Mouse (Mus musculus) layer of hippocampus, adult 8-10 months (tissue): ENCODE measurements at regions not wholly inside any gene's neighbourhood (a gene's known extent, or its start where the extent isn't known, plus 50 kb on each side); places are given as distances from the start of the nearest gene placed in this dataset.

ENCODE experiments used
- DNase-seq, 2 experiments: peaks; one replicate each; pipeline ENCODE4 v3.0.0; 2022; ENCODE audit warnings: low spot score in 2 of 2

- no peak for DNase-seq
These were observed 252.8 kb downstream of the Gm12728 start for GRCm38 (mm10) chr4:106042456-106042855.

- DNase-seq = no peak
These were observed 254.0 kb downstream of the Gm12728 start for GRCm38 (mm10) chr4:106043661-106044060.

- no peak for DNase-seq
These were observed 258.4 kb downstream of the Gm12728 start for GRCm38 (mm10) chr4:106048053-106048452.

- DNase-seq = no peak
These were observed 259.1 kb downstream of the Gm12728 start for GRCm38 (mm10) chr4:106048797-106049196.

DNA sequence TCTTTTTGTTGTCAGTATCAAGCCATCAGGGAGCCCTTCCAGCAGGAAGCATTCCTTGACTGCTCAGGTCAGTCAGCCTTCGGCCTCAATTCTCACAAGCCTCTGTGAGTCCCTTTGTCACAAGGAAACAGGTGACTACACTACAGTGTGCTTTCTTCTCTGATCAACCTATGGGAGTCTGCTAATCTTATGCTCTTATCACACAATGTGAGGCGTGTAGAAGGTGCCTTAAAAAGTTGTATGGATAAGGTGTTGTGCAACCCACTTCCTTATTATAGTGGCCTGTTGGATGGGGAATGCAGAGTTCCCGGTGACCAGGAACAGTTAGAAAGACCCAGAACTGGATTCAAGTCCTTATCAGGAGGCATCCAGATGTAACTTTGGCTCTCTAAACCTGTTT is 260.2 kb downstream of the Gm12728 start:
- DNase-seq = no peak

GRCm38 (mm10) chr4:106050297-106050696 is 260.6 kb downstream of the Gm12728 start:
- DNase-seq = no peak

- no peak for DNase-seq
These were observed 262.5 kb upstream of the Usp24 start for GRCm38 (mm10) chr4:106053496-106053895.

- peak in 1 of 2 experiments; percentile 9 for DNase-seq
These were observed 261.7 kb upstream of the Usp24 start for GRCm38 (mm10) chr4:106054324-106054723.

DNA sequence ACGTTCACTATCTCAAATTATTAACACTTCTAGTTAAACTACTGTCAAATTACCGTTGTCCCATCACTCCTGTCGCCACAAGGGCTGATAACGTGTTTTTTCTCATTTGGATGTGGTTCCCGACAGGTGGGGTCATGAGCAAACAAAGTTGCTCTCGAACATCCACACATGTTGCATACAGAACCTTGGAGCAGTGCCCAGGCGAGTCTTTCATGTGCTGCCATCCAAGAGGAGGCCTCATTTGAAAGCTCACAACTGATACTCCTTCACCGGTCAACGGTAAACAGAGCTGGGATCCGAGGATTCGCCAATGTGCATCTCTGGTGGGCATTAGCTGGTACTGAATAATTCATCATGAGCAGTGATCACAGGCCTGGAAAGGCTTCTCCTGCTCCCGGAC is 253.4 kb upstream of the Usp24 start:
- DNase-seq = no peak

DNA sequence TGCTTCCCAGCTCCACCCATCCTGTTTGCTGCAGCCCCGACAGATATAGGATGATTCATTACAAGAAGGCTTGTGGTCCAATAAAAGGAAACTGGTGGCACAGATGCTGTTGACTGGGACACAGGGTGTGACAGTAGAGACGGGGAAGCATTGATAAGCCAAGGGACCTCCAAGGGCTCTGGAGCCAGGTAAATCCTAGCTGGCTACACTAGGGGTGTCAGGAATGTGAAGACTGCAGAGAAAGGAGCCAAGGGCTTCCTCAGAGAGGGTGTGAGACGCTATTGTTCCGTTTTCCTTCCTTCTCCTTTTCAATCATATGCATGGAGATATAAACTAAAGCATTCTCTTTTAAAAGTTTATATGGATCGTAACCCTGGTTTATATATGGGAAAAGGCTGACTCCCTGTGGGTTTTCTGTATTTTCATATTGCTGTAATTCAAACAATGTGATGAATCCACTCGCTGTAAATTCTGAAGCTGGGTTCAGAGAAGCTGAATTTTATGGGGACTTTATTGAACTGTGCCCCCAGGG is 252.1 kb upstream of the Usp24 start:
- DNase-seq = no peak

GRCm38 (mm10) chr4:106067023-106067422 is 249.0 kb upstream of the Usp24 start:
- DNase-seq = no peak

GRCm38 (mm10) chr4:106083546-106083945 is 232.5 kb upstream of the Usp24 start:
- no peak for DNase-seq

- no peak for DNase-seq
These were observed 223.9 kb upstream of the Usp24 start for GRCm38 (mm10) chr4:106091927-106092675.

DNA sequence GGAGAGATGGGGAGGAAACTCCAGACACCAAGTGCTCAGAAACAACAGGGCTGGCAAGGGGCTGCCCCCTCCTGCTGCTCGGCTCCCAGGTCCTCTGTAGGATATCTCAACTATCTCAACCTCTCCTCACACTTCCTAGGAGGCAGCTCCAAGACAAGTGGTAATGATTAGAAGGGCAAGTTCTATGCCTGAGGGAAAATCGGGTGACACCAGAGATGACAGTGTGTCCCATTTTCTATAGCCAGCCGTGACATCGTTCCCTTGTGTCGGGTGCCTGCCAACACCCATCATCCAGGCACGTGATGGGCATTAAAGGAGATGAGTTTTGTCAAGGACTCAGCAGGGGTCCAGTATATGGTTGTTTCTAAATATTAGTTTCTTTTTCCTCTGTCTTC is 223.3 kb upstream of the Usp24 start:
- no peak for DNase-seq

- no peak for DNase-seq
These were observed 222.8 kb upstream of the Usp24 start for GRCm38 (mm10) chr4:106093252-106093651.

- no peak for DNase-seq
These were observed 221.0 kb upstream of the Usp24 start for GRCm38 (mm10) chr4:106094882-106095556.

DNA sequence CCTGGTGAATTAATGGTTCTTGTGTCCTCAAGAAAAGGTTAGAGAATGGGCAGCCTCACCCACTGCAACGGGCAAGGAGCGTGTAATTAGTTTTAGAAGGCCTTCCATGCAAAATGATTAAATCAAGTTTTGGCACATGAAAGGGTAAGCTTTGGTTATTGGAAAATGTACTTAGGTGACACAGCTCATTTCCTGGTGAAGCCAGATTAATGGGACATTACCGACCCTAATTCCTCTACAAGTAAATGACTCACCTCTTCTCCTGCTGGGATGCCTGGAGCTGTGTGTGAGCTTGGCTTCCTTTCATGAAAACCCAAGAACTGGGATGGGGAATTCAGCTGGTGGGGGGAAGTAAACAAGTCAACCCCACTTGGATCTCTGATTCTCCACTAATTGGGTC is 219.9 kb upstream of the Usp24 start:
- no peak for DNase-seq

DNA sequence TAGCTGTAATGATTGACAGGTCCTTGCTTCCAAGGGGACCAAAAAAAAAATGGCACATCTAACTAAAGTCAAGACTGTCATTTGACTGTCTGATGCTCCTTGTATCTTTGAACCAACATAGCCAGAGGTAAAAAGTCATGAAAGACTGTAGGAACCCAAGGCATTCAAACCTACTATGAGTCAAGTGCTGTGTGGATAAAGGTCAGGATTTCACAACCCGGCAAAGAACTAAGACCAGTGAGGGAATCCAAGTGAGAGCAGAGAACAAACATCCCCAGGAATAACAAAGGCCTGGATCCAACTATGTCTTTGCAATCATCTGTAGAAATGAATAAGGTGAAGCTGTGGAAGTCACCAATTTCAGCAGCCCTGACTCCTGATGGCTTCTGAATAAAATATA is 218.2 kb upstream of the Usp24 start:
- DNase-seq = no peak

DNA sequence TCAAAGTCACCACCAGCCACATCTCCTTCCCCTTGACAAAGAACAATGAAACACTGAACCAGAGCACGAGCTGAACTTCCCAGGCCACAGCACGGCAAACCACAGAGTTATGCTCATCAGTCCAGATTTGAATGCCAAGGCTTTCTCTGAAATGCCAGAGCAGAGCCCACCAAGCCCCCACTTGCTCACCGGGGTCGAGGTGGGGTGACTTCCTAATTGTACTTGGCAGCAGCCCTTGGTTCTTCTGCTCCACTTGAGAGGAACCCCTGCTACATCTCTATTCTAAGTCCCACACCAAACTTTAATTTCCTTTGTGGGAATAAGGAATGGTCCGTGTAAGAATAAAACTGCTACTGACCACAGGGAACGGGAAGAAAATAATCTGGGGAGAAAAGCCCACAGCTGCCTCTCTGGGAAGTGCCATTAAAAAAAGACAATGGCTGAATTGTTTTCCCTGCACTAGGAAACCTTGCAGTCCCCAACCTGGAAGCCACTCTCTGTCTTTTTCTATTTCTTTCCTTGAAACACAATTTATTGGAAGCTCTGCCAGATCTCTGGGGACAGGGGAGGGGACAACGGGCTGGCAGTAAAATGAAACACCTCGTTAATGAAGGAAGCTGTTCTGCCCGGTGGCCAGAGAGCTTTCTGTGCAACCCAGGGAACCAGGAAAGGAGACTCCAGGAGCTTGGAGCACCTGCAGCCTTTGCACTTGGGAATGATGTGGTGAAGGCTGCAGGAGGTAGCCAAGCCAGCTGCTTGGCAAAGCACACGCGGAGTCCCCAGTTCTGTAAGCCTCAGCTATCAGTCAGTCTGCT is 215.6 kb upstream of the Usp24 start:
- no peak for DNase-seq

DNA sequence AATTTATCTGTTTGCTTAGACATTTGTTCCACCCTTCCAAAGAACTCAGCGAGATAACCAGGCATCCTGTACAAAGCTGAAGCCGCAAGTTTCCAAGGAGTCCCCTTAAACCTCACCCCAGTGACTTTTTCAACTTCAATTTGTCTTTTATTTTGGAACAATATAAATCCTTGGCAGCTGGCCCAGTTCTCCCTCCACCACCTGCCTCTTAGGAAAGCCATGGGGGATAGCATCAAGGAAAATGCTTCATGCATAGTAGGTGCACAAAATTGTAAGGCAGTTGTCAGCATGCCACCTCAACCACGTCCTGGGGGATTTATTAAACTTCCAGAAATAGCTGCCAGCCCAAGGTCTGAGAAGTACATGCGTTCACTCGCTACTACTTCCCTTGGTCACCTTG is 214.1 kb upstream of the Usp24 start:
- DNase-seq = no peak

DNA sequence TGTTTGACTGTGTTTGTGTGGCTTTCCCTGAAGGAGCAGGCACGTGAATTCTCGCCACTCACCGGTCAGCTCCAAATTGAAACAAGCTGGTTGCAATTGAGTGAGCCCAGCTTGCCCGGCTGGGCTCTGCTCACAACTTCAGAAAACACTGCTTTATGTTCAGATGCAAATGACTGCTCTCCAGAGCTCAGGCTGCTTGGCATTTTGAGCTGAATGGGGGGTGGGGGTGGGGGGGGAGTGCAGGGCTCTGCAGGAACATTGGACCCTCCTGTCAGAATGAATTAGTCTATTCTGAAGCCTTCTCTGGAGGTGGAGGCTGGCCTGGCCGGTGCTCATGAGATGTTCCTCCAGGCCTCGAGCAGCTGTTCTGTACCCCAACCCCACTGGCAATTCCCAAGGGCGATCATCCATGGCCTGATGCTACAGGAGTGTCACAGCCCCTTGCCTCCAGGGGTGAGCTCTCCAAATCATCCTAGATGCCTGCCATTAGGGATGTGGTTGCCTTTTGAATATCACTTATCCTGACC is 213.5 kb upstream of the Usp24 start:
- no peak for DNase-seq
